Mouse (Mus musculus) spleen, adult 12 weeks (tissue): ENCODE results near the gene Ppt2.

ENCODE experiments used
- DNase-seq: peaks from one replicate; pipeline ENCODE4 v3.0.0; 2022; ENCODE audit warnings: low spot score

Gene Ppt2

GRCm38 (mm10) chr17:34656666-34657065, 28.4 kb upstream of the Ppt2 start:
- DNase-seq = no peak

- DNase-seq = no peak
These were observed 27.3 kb upstream of the Ppt2 start for GRCm38 (mm10) chr17:34655581-34655991.

GRCm38 (mm10) chr17:34655160-34655559, 26.9 kb upstream of the Ppt2 start:
- DNase-seq = no peak

GRCm38 (mm10) chr17:34654392-34654791, 26.1 kb upstream of the Ppt2 start:
- no peak for DNase-seq

- peak; percentile 35 for DNase-seq
These were observed 25.5 kb upstream of the Ppt2 start for GRCm38 (mm10) chr17:34653746-34654285.

GRCm38 (mm10) chr17:34652985-34653384, 24.7 kb upstream of the Ppt2 start:
- no peak for DNase-seq

- DNase-seq = no peak
These were observed 24.2 kb upstream of the Ppt2 start for GRCm38 (mm10) chr17:34652546-34652945.

- no peak for DNase-seq
These were observed 23.4 kb upstream of the Ppt2 start for GRCm38 (mm10) chr17:34651507-34652221.

GRCm38 (mm10) chr17:34650781-34651180, 22.5 kb upstream of the Ppt2 start:
- no peak for DNase-seq

- DNase-seq = no peak
These were observed 21.0 kb upstream of the Ppt2 start for GRCm38 (mm10) chr17:34649106-34649864.

GRCm38 (mm10) chr17:34648141-34648890, 20.0 kb upstream of the Ppt2 start:
- no peak for DNase-seq

- DNase-seq = peak; percentile 85
These were observed 18.8 kb upstream of the Ppt2 start, which contains the start of gene Atf6b for GRCm38 (mm10) chr17:34646906-34647787. Atf6b (plus strand) TSS chr17:34647146.

- DNase-seq = no peak
These were observed 17.7 kb upstream of the Ppt2 start for GRCm38 (mm10) chr17:34645831-34646511.

- DNase-seq = no peak
These were observed 17.0 kb upstream of the Ppt2 start for GRCm38 (mm10) chr17:34645256-34645829.

GRCm38 (mm10) chr17:34644608-34645007, 16.3 kb upstream of the Ppt2 start, which contains the start of gene Fkbpl:
Fkbpl (plus strand) TSS chr17:34644764.
- DNase-seq = peak; percentile 83

GRCm38 (mm10) chr17:34643944-34644343, 15.6 kb upstream of the Ppt2 start:
- no peak for DNase-seq

- DNase-seq = no peak
These were observed 15.1 kb upstream of the Ppt2 start for GRCm38 (mm10) chr17:34643379-34643778.

- DNase-seq = no peak
These were observed 13.6 kb upstream of the Ppt2 start for GRCm38 (mm10) chr17:34641945-34642344.

- no peak for DNase-seq
These were observed 12.7 kb upstream of the Ppt2 start for GRCm38 (mm10) chr17:34640778-34641601.
